Mouse (Mus musculus): ENCODE results near the gene Layn.

Gene Layn

GRCm38 (mm10) chr9:51032291-51032690 is 44.6 kb downstream of the Layn start:
- DNase-seq (ENCODE audit: low spot score), result no peak

- DNase-seq (ENCODE audit: low spot score), result no peak
Measured at GRCm38 (mm10) chr9:51031603-51032002, 45.3 kb downstream of the Layn start.

DNA sequence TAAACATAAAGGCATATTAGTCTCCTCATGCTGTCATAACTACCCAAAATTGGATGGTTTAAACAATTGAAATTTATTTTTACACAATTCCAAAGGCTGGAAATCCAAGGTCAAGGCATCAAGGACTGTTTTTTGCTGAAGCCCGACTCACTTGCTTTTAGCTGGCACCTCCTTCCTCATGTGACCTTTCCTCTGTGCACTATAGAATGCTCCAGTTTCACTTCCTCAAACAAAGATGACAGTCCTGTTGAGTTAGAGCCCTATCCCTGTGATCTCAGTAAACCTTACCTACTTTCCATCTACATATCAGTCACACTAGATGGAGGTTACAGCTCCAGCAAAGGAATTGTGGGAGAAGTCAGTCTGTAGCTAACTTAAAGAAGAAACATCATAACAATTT is 46.7 kb downstream of the Layn start:
- DNase-seq (ENCODE audit: low spot score), result no peak

DNA sequence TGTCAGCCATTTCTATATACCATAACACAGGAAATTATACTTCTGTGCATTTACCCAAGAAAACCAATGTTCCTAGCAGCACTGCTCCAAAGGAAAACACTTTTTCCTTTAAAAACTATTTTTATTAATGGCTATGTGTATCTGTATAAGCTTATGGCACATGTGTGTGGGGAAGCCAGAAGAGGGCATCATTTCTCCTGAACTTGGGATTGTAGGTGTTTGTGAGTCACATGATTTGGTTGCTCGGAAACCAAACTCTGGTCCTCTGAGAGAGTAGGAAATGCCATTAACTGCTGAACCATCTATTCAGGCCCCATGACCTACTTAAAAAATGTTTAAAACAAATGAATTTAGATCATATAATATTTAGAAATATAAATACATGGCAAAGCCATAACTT is 49.9 kb downstream of the Layn start:
- DNase-seq (ENCODE audit: low spot score), result no peak

- DNase-seq (ENCODE audit: low spot score), result no peak
Measured at GRCm38 (mm10) chr9:51021123-51021795, 55.6 kb downstream of the Layn start.

DNA sequence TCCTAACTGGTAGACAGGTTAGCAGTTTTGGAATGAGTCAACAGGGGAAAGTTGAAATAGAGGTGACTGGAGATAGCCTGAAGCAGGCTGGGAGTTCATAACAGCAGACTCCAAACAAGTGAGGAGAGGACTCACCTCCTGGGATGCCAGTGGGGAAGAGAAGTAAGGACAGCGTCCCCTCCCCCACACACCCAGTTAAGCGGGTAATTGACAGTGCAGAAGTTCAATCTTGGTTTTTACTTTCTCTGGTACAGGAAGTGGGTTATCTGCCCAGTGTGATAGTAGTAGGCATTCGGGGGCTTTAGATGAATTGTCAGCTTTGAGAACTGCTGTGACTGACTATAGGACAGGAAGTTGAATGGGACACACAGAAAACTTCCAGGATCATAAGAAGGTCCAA is 56.5 kb downstream of the Layn start:
- DNase-seq (ENCODE audit: low spot score), result no peak

DNA sequence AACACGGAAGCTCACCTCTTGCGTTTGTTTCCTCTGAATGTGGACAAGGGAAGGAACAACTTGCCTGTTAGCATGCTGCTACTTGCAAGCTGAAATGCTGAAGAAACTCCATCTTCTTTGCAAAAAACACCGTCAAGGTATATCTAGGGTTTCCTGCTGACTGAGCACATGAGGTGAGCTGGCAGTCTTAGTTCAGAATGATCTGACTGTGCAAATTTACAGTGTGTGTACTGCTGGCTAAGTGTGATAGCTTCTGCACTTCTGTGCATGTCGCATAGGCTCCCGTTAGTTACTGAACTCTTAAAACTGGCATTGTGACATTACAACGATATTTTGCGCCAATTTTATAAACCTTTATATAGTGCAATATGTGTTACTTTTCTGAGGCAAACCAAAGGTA is 57.2 kb downstream of the Layn start:
- DNase-seq (ENCODE audit: low spot score), result no peak

DNA sequence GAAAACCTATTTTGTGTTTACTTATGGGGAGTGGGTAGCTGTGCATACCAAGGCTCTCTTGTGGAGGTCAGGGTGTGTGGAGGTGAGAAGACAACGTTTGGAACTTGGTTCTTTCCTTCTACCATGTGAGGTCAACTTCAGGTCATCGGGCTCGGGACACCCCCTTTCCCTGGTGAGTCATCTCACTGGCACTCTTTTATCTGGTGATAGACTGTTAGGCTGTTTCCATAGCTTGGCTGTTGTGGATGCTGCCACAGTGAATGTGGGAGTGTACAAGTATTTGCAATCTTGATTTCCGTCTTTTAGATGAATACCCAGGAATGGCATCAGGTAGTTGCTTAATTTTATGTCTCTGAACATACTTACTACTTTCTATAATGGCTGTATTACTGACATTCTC is 61.2 kb downstream of the Layn start:
- DNase-seq (ENCODE audit: low spot score), result no peak

GRCm38 (mm10) chr9:51013644-51014043 is 63.2 kb downstream of the Layn start:
- no peak for DNase-seq (ENCODE audit: low spot score)

DNA sequence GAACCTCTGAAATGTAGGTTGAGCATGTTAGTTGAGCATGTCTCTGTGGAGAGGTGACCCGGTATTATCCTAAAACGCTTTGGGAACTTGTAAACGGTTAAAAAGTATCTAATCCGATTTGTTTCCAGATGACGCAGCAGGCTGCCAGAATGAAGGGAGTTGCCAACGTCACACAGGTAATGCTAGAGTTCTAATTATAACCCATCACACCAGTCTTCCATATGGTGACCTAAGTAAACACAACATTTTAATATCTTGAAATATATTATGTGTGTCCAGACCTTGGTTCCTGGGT is 67.3 kb downstream of the Layn start:
- no peak for DNase-seq (ENCODE audit: low spot score)

DNA sequence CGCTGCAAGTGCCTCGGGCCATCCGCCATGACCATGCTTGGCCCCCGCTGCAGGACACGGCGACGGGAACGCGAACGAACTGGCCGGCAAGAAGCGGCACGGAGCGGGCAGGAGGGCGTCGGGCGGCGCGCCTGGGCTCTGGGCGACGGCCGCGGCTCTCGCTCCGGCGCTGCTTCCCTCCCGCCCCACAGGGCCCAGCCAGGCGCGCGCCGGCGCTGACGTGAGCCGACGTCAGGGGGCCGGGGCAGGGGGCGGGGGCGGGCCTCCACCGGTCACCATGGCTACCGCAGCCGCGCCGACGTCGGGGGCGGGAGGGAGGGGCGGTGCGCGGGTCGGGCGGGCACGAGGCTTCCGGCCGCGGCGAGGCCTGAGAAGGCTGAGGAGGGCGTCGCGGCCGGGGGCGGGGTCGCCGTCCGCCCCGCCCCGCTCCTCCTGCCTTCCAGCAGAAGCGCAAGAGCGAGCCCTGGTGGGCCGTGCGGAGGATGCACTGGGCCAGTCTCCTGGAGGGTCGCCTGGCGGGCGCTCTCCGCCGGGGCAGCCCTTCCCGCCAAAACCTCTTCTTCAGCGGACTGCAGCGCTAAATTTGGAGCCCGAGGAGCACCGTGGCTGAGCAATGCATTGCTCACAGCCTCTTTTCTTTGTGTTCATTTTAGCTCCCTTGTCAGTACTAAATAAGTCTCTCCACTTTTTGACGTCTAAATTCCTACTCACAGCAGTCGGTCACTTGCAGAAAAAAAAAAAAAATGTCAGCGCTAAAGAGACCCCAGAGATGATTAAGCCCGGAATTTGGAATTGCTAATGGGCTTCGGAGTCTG is 67.8 kb downstream of the Layn start, which contains the start of gene Sik2:
Sik2 (minus strand) TSS at position 233 of the 815 bp plus-strand sequence.
- peak; percentile 83 for DNase-seq (ENCODE audit: low spot score)

DNA sequence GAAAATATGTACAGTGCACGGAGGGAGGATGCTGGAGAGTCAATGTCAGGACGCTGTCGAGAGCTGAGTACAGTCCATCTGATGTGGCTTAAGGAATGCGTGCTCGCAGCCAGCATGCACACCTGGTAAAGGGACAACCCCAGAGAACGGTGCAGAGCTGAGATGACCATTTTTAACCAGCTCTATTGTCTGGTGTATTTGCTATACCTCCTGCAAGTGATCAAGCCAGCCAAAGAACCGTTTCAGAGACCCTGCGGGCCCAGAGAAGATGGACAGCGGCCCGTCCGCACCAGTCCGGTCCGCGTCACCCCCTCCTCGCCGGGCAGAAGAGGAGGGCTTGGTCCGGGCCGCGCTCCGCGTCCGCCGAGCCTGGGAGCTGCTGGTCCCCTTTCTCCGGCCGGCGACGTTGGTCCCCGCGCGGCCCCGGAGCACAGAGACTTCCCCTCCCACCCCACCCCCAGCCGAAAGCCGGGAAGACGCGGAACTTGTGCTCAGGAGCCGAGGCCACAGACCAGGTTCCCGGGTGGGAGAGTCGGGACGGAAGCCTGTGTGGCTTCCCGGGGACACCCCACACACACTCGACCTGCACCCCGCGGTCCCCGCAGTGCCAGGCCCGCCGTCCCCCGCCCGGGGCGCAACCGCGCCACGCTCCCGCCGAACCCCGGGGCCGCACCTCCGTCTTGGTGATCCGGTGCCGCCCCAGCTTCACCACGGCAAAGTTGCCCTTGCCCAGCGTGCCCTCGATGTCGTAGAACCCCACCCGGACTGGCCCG is 68.6 kb downstream of the Layn start:
- no peak for DNase-seq (ENCODE audit: low spot score)

DNA sequence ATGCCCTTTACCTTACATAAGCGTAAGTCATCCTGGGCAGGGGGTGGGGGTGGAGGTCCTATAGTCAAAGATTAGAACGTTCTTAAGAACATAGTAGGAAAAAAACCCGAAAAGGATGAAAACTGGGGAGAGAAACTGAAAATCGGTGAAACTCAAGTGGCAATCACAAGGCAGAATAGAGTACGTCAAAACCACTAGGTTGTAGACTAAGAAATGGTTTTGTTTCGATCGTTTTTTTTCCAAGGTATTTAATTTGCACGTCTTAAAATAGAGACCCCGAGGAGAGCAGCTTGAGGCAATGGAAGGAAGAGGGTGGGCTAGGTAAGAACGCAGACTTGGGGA is 69.2 kb downstream of the Layn start:
- DNase-seq (ENCODE audit: low spot score), result no peak

DNA sequence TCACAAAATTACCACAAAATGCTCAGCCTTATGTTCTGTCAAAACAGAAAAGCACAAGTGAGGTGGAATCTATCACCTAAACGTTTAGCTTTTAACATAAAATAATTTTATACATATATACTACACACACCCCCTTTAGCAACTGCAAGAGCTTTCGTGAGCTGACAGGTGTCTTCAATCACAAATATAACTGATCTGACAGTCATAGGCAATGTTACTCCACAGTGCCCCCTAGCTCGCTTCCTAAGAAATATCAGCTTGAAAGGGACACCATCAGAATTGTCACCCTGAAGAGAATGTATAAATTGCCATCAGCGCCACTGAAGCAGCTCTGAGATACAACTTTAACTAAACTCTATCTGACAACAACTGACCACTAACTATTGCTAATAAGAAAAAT is 70.0 kb downstream of the Layn start:
- peak; percentile 18 for DNase-seq (ENCODE audit: low spot score)

All from ovary, postnatal 14 days (tissue).